Mouse (Mus musculus) adrenal gland, postnatal 4 days (tissue): Measurements from ENCODE around the gene Ankib1. TPM values are rescaled to one million over a fixed set of nuclear protein-coding genes. Genes with fewer than 3 reads are reported as not detected.
A peak's percentile ranks its signal among the peaks of the same experiment; 100 is the strongest.
"Not testable (repeated sequence)": the region's sequence is repeated elsewhere in the genome, so short reads cannot be mapped to it uniquely, and the experiment has no call there.

ENCODE experiments used
- DNase-seq, 2 experiments: peaks; one replicate each; pipeline ENCODE4 v3.0.0; 2021 to 2022; ENCODE audit warnings: low spot score in 2 of 2, mixed read lengths in 2 of 2
- long read RNA-seq, 2 experiments: library from polyadenylated mRNA; stranded (forward); transcript quantifications; one replicate each; pipeline ENCODE4 v2.0.0; 2021
- total RNA-seq, 2 experiments: library from RNA; stranded (reverse); gene quantifications; 2 replicates each; pipeline ENCODE4 v1.2.3; 2021

Ankib1 gene
- total RNA-seq = 10 to 100 TPM; 63.6 to 69.1 TPM
- long read RNA-seq, experiment 1, partial matches to known transcripts = 1 of 3 reads
- long read RNA-seq, experiment 1, other reads (novel, unspliced or antisense) = 0 of 3 reads
- long read RNA-seq, experiment 2, full-length matches to known transcripts = 8 of 30 reads
- long read RNA-seq, experiment 2, partial matches to known transcripts = 3 of 30 reads
- long read RNA-seq, experiment 2, other reads (novel, unspliced or antisense) = 19 of 30 reads

GRCm38 (mm10) chr5:3802433-3803291, at the start of gene Ankib1, which contains the start of gene Krit1:
TSS of gene Ankib1 (minus strand) at chr5:3802925.
TSS of gene Krit1 (plus strand) at chr5:3803184.
- DNase-seq = peak; percentile 83 to 85

- no peak for DNase-seq
These were observed 42.3 kb upstream of the Ankib1 start, which contains the start of gene Lrrd1 for GRCm38 (mm10) chr5:3845026-3845425. TSS of gene Lrrd1 (plus strand) at chr5:3845173.

- DNase-seq = no peak
These were observed 31.4 kb upstream of the Ankib1 start for GRCm38 (mm10) chr5:3834107-3834506.

- DNase-seq = no peak
These were observed 5.7 kb upstream of the Ankib1 start for GRCm38 (mm10) chr5:3808472-3808871.

- no peak for DNase-seq
These were observed 804 bp upstream of the Ankib1 start for GRCm38 (mm10) chr5:3803292-3804165.

- no peak for DNase-seq
These were observed 873 bp downstream of the Ankib1 start for GRCm38 (mm10) chr5:3801672-3802432.

- no peak for DNase-seq
These were observed 1.8 kb downstream of the Ankib1 start for GRCm38 (mm10) chr5:3800881-3801280.

GRCm38 (mm10) chr5:3800041-3800440, 2.7 kb downstream of the Ankib1 start:
- no peak for DNase-seq

- not testable (repeated sequence) for DNase-seq
These were observed 4.1 kb downstream of the Ankib1 start for GRCm38 (mm10) chr5:3798656-3799055.

GRCm38 (mm10) chr5:3797101-3797500, 5.6 kb downstream of the Ankib1 start:
- not testable (repeated sequence) for DNase-seq

GRCm38 (mm10) chr5:3791048-3791447, 11.7 kb downstream of the Ankib1 start:
- no peak for DNase-seq

- no peak for DNase-seq
These were observed 15.2 kb downstream of the Ankib1 start for GRCm38 (mm10) chr5:3787548-3787947.

GRCm38 (mm10) chr5:3784751-3785496, 17.8 kb downstream of the Ankib1 start:
- no peak for DNase-seq

GRCm38 (mm10) chr5:3783947-3784681, 18.6 kb downstream of the Ankib1 start:
- DNase-seq = no peak

- no peak for DNase-seq
These were observed 20.1 kb downstream of the Ankib1 start for GRCm38 (mm10) chr5:3782670-3783069.

GRCm38 (mm10) chr5:3772017-3772416, 30.7 kb downstream of the Ankib1 start:
- no peak for DNase-seq

- no peak for DNase-seq
These were observed 31.2 kb downstream of the Ankib1 start for GRCm38 (mm10) chr5:3771512-3771911.

- not testable (repeated sequence) for DNase-seq
These were observed 52.2 kb downstream of the Ankib1 start for GRCm38 (mm10) chr5:3750536-3750935.

GRCm38 (mm10) chr5:3732846-3733245, 69.9 kb downstream of the Ankib1 start:
- not testable (repeated sequence) for DNase-seq
